Mouse (Mus musculus) lung, postnatal 0 days (tissue): ENCODE results near the gene Gm20425.

Source experiments
- CTCF ChIP-seq: IDR thresholded peaks from 2 replicates; pipeline ENCODE4 v1.5.1; 2016; ENCODE audit warnings: antibody characterized with exemption, mild to moderate bottlenecking
- EP300 ChIP-seq: IDR thresholded peaks from 2 replicates; pipeline ENCODE4 v1.6.1; 2016; ENCODE audit warnings: antibody characterized with exemption, mild to moderate bottlenecking, control low read depth

DNA sequence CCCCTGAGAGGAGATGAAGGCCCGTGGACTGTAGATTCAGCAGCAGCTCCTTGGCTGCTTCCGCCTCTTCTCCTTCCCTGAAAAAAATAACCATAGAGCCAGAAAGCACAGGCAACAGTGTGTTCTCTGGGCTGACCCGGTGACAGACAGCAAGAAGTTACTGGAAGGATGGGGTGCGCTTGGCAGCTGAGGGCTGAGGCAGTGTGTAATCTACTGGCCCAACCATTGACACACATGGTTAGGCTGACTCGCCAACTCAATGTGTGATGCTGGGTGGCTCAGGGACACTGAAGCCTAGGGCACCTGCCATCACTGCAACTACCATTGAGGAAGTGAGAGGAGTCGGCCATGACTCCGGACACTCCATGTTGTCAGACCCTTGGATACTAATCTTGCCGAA lies 48.2 kb downstream of the Gm20425 start:
- no peak for TF ChIP-seq CTCF
- no peak for TF ChIP-seq EP300
